Mouse (Mus musculus): ENCODE data around the gene Mthfd1.

- TF ChIP-seq CTCF (conservative IDR thresholded peaks at IDR 0.05 in 1 of 2, IDR thresholded peaks at IDR 0.05 in 1 of 2; ENCODE audit: low read depth in 2 of 2, low read length in 2 of 2), result no peak
- TF ChIP-seq EP300 (IDR thresholded peaks at IDR 0.05; ENCODE audit: low read length), result 0 out of 2 replicates have a peak, but pooled peaks have one; percentile 40
- no peak for TF ChIP-seq BHLHE40 (IDR thresholded peaks at IDR 0.05; ENCODE audit: low read depth, low read length)
These were observed 94.7 kb downstream of the Mthfd1 start for GRCm38 (mm10) chr12:76349680-76350220.

All from CH12.LX (cell line).